Mouse (Mus musculus): ENCODE measurements around the gene Slc6a21.

DNA sequence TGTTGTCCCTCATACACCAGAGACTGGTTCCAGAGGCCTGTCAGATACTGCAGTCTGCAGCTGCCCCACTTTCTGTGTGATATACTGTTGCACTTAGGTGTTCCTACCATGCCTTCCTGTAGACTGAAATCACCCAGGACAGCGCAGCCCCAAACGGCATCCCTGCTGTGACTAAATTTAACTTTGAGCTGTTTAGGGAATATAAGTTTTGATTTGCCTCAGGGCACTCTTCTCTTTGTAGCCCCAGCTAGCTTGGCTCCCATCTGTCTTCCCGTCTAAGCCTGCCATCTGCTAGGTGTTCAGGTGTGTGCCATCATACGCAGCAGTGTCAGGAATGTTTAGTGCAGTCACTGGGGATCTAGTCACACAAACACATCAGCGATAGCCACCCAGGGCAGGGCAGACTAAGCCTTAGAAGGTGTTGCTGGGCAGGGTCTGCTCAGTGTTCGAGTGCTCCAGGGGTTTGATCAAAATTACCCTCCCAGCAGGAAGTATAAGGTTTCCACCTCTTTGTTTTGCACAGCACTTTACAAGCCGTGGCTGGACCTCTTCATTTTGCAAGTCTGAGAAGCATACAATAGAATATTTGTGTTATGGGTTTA lies 14.2 kb upstream of the Slc6a21 start:
- no peak for TF ChIP-seq CTCF (IDR thresholded peaks at IDR 0.05; ENCODE audit: borderline replicate concordance, extremely low read depth, insufficient read depth, insufficient read length)
- TF ChIP-seq POLR2A (IDR thresholded peaks at IDR 0.05; ENCODE audit: borderline replicate concordance, extremely low read depth, insufficient read depth, insufficient read length, poor library complexity, severe bottlenecking): no peak

Data from brain, embryonic 14.5 days (tissue).